Mouse (Mus musculus): ENCODE results near the gene Kif3a. TPM values are rescaled to one million over a fixed set of nuclear protein-coding genes. Genes with fewer than 3 reads are reported as not detected.

Gene Kif3a
- 1 to 10 TPM; 4.3 to 6.3 TPM for total RNA-seq (2023)

GRCm38 (mm10) chr11:53567224-53568014 is at the start of gene Kif3a:
Gene Kif3a, plus strand, starts transcription at chr11:53567379.

GRCm38 (mm10) chr11:53519207-53520121 is 47.7 kb upstream of the Kif3a start, which contains the start of gene Sept8:
Gene Sept8, plus strand, starts transcription at chr11:53519257.

GRCm38 (mm10) chr11:53618619-53619198 is 51.5 kb downstream of the Kif3a start, which contains the start of gene Il4:
Gene Il4, minus strand, starts transcription at chr11:53618669.

GRCm38 (mm10) chr11:53634556-53634955 is 67.4 kb downstream of the Kif3a start, which contains the start of gene Il13:
Gene Il13, minus strand, starts transcription at chr11:53634702.

Other genes starting within 250 kb of the Kif3a start
- 10 to 100 TPM in 1 of 2 experiments, 1 to 10 TPM in 1; 6.7 to 11.1 TPM for gene Zcchc10, start 242.7 kb upstream of the Kif3a start, total RNA-seq (2023)
- 100 to 1,000 TPM; 134 to 137 TPM for gene Aff4, start 216.5 kb upstream of the Kif3a start, total RNA-seq (2023)
- gene Leap2, start 144.2 kb upstream of the Kif3a start, total RNA-seq (2023): not detected
- gene Uqcrq, start 136.5 kb upstream of the Kif3a start, total RNA-seq (2023): 100 to 1,000 TPM; 173 to 184 TPM
- gene Gdf9, start 136.4 kb upstream of the Kif3a start, total RNA-seq (2023): 1 to 10 TPM; 1.8 TPM
- gene Gm10447, start 110.3 kb upstream of the Kif3a start, total RNA-seq (2023): not detected
- 1 to 10 TPM in 1 of 2 experiments, under 1 TPM in 1; 0.73 to 1.0 TPM for gene Shroom1, start 110.2 kb upstream of the Kif3a start, total RNA-seq (2023)
- gene Gm9837, start 96.9 kb upstream of the Kif3a start, total RNA-seq (2023): not detected
- gene Gm9945, start 87.2 kb upstream of the Kif3a start, total RNA-seq (2023): not detected
- not detected for gene Sowaha, start 87.1 kb upstream of the Kif3a start, total RNA-seq (2023)
- 1 to 10 TPM; 6.7 to 7.5 TPM for gene Sept8, start 48.1 kb upstream of the Kif3a start, total RNA-seq (2023)
- not detected for gene Il4, start 51.3 kb downstream of the Kif3a start, total RNA-seq (2023)
- gene Il13, start 67.3 kb downstream of the Kif3a start, total RNA-seq (2023): not detected
- gene Rad50, start 139.9 kb downstream of the Kif3a start, total RNA-seq (2023): 10 to 100 TPM; 17.4 to 17.8 TPM
- not detected for gene Il5, start 153.4 kb downstream of the Kif3a start, total RNA-seq (2023)
- gene Irf1, start 202.6 kb downstream of the Kif3a start, total RNA-seq (2023): 100 to 1,000 TPM; 342 to 373 TPM
- not detected for gene Gm17334, start 205.8 kb downstream of the Kif3a start, total RNA-seq (2023)

Measured in monocyte, adult 59 days (primary cell).